Mouse (Mus musculus): ENCODE measurements around the gene Phc2. TPM values are rescaled to one million over a fixed set of nuclear protein-coding genes. Genes with fewer than 3 reads are reported as not detected.
"Not testable (repeated sequence)": the region's sequence is repeated elsewhere in the genome, so short reads cannot be mapped to it uniquely, and the experiment has no call there.

Phc2 gene
- polyA plus RNA-seq (2015; fragmentation: Nextera tagmentation; extraction: Ambion mirVana), result 7.5 and 11.0 TPM in 2 replicates

- Histone ChIP-seq H3K36me3 (ENCODE audit: control insufficient read depth, insufficient read depth) (no peaks in the 10 kb centered on the region), H3K4me1 (ENCODE audit: control insufficient read depth, insufficient read depth, low read length) (0 out of 2 replicates have a peak, but pooled peaks cover 9% of the 10 kb centered on the region), H3K4me2 (ENCODE audit: low read depth, low read length) (peak within 1 kb of the TSS; percentile 98), H3K27ac (ENCODE audit: low read length) (no peak within 1 kb of the TSS), H3K9ac (ENCODE audit: low read length) (peak within 1 kb of the TSS; percentile 65), H3K27me3 (ENCODE audit: control insufficient read depth, insufficient read depth, low read length) (peaks cover 8% of the 10 kb centered on the region; the same call in 1 of the 2 replicates), H3K4me3 (ENCODE audit: low read length) (peak within 1 kb of the TSS; percentile 63), H3K9me3 (replicated peaks; ENCODE audit: control insufficient read depth, low read length) (no peaks in the 10 kb centered on the region)
- ATAC-seq (replicated peaks; ENCODE audit: extremely low read depth, insufficient read depth, low FRiP score), result peak; percentile 96
- under 1% methylated on average over 65 of the region's 85 CpGs for WGBS
These were observed at the start of gene Phc2 for GRCm38 (mm10) chr4:128654505-128655381. Gene Phc2 (plus strand): TSS chr4:128654702.

GRCm38 (mm10) chr4:128606586-128606985 is 47.9 kb upstream of the Phc2 start:
- Histone ChIP-seq H3K27ac (ENCODE audit: low read length) (no peak overlapping the region), H3K4me2 (ENCODE audit: low read depth, low read length) (no peak overlapping the region), H3K9ac (ENCODE audit: low read length) (no peak overlapping the region), H3K4me3 (ENCODE audit: low read length) (no peak overlapping the region), H3K9me3 (replicated peaks; ENCODE audit: control insufficient read depth, low read length) (no peaks in the 10 kb centered on the region), H3K27me3 (ENCODE audit: control insufficient read depth, insufficient read depth, low read length) (no peaks in the 10 kb centered on the region), H3K4me1 (ENCODE audit: control insufficient read depth, insufficient read depth, low read length) (peaks cover 10% of the 10 kb centered on the region), H3K36me3 (ENCODE audit: control insufficient read depth, insufficient read depth) (peaks cover 5% of the 10 kb centered on the region; the same call in 1 of the 2 replicates)
- 94% methylated on average over 7 of the region's 7 CpGs for WGBS
- ATAC-seq (replicated peaks; ENCODE audit: extremely low read depth, insufficient read depth, low FRiP score), result no peak

DNA sequence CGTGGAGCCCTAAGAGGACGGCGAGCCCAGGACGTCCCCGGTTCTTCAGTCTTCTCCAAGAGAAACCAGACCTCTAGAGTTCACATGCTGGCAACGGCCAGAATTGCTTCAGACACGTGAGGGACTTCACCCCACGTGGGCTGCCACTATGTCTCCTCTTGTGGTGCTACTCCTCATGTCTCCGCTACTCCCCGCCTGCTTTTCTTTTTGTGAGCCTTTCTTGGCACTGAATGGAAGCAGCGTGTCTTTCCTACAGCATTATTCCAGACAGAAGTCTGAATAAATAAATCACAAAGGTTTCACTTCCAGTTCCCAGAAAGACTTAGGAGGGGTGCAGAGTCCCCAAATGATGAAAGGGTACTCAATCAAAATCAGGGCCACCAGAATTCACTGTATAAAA is 46.8 kb upstream of the Phc2 start:
- no peak for ATAC-seq (replicated peaks; ENCODE audit: extremely low read depth, insufficient read depth, low FRiP score)
- no peak overlapping the region for H3K9ac ChIP-seq (ENCODE audit: low read length)
- no peaks in the 10 kb centered on the region for H3K9me3 ChIP-seq (replicated peaks; ENCODE audit: control insufficient read depth, low read length)
- H3K36me3 ChIP-seq (ENCODE audit: control insufficient read depth, insufficient read depth), result peaks cover 3% of the 10 kb centered on the region; the same call in 1 of the 2 replicates
- peaks cover 10% of the 10 kb centered on the region for H3K4me1 ChIP-seq (ENCODE audit: control insufficient read depth, insufficient read depth, low read length)
- 73% methylated on average over 11 of the region's 11 CpGs for WGBS
- H3K27me3 ChIP-seq (ENCODE audit: control insufficient read depth, insufficient read depth, low read length), result no peaks in the 10 kb centered on the region
- H3K4me3 ChIP-seq (ENCODE audit: low read length), result no peak overlapping the region
- H3K4me2 ChIP-seq (ENCODE audit: low read depth, low read length), result 0 out of 2 replicates have a peak overlapping the region, but pooled peaks have one; percentile 1
- no peak overlapping the region for H3K27ac ChIP-seq (ENCODE audit: low read length)

- ATAC-seq (replicated peaks; ENCODE audit: extremely low read depth, insufficient read depth, low FRiP score), result no peak; the same call in 1 of the 2 replicates
- WGBS, result 8% methylated on average over 25 of the region's 27 CpGs
- peaks cover 10% of the 10 kb centered on the region for H3K4me1 ChIP-seq (ENCODE audit: control insufficient read depth, insufficient read depth, low read length)
- H3K27me3 ChIP-seq (ENCODE audit: control insufficient read depth, insufficient read depth, low read length), result no peaks in the 10 kb centered on the region
- H3K4me2 ChIP-seq (ENCODE audit: low read depth, low read length), result peak overlapping the region; percentile 81
- peak overlapping the region; percentile 74 for H3K4me3 ChIP-seq (ENCODE audit: low read length)
- no peaks in the 10 kb centered on the region for H3K36me3 ChIP-seq (ENCODE audit: control insufficient read depth, insufficient read depth)
- peak overlapping the region; percentile 76 for H3K9ac ChIP-seq (ENCODE audit: low read length)
- no peaks in the 10 kb centered on the region for H3K9me3 ChIP-seq (replicated peaks; ENCODE audit: control insufficient read depth, low read length)
- 0 out of 2 replicates have a peak overlapping the region, but pooled peaks have one; percentile 19 for H3K27ac ChIP-seq (ENCODE audit: low read length)
These were observed 45.1 kb upstream of the Phc2 start for GRCm38 (mm10) chr4:128609276-128609924.

DNA sequence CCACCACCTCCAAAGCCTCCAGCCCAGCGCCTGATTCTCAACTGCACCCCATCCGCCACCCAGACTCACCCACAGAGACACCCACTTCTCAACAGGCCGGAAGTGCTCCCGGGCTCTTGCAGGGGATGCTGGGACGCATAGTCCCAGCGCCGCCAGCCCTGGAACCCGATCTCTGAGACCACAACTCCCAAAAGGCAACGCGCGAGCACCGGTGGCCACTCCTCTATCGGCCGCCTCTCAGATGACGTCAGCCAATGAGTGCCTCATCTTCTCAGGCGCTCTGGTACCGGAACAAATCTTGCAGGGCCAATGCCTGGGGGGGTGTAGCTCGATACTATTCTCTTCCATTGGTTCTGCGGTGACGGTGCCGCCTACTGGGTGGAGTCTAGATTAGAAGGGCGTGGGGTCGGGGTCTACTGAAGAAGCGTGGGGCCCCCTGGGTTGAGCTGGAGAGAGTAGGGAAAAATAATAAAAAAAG is 44.5 kb upstream of the Phc2 start, which contains the start of gene Zscan20:
Gene Zscan20, minus strand, starts transcription at position 174 of the 478 bp plus-strand sequence.
- Histone ChIP-seq H3K27ac (ENCODE audit: low read length) (0 out of 2 replicates have a peak within 1 kb of the TSS, but pooled peaks have one; percentile 19), H3K9ac (ENCODE audit: low read length) (peak within 1 kb of the TSS; percentile 76), H3K36me3 (ENCODE audit: control insufficient read depth, insufficient read depth) (no peaks in the 10 kb centered on the region), H3K4me1 (ENCODE audit: control insufficient read depth, insufficient read depth, low read length) (peaks cover 10% of the 10 kb centered on the region), H3K4me3 (ENCODE audit: low read length) (peak within 1 kb of the TSS; percentile 74), H3K9me3 (replicated peaks; ENCODE audit: control insufficient read depth, low read length) (no peaks in the 10 kb centered on the region), H3K27me3 (ENCODE audit: control insufficient read depth, insufficient read depth, low read length) (no peaks in the 10 kb centered on the region), H3K4me2 (ENCODE audit: low read depth, low read length) (peak within 1 kb of the TSS; percentile 81)
- ATAC-seq (replicated peaks; ENCODE audit: extremely low read depth, insufficient read depth, low FRiP score), result peak; percentile 98
- WGBS, result under 1% methylated on average over 24 of the region's 24 CpGs

- Histone ChIP-seq H3K27ac (ENCODE audit: low read length) (0 out of 2 replicates have a peak overlapping the region, but pooled peaks have one; percentile 12), H3K4me2 (ENCODE audit: low read depth, low read length) (peak overlapping the region; percentile 81), H3K27me3 (ENCODE audit: control insufficient read depth, insufficient read depth, low read length) (peaks cover under 1% of the 10 kb centered on the region; the same call in 1 of the 2 replicates), H3K9me3 (replicated peaks; ENCODE audit: control insufficient read depth, low read length) (no peaks in the 10 kb centered on the region), H3K9ac (ENCODE audit: low read length) (no peak overlapping the region; the same call in 1 of the 2 replicates), H3K4me1 (ENCODE audit: control insufficient read depth, insufficient read depth, low read length) (peaks cover 10% of the 10 kb centered on the region), H3K4me3 (ENCODE audit: low read length) (peak overlapping the region; percentile 74; the same call in 1 of the 2 replicates), H3K36me3 (ENCODE audit: control insufficient read depth, insufficient read depth) (no peaks in the 10 kb centered on the region)
- WGBS, result 22% methylated on average over 10 of the region's 10 CpGs
- no peak for ATAC-seq (replicated peaks; ENCODE audit: extremely low read depth, insufficient read depth, low FRiP score)
These were observed 43.8 kb upstream of the Phc2 start for GRCm38 (mm10) chr4:128610706-128611105.

DNA sequence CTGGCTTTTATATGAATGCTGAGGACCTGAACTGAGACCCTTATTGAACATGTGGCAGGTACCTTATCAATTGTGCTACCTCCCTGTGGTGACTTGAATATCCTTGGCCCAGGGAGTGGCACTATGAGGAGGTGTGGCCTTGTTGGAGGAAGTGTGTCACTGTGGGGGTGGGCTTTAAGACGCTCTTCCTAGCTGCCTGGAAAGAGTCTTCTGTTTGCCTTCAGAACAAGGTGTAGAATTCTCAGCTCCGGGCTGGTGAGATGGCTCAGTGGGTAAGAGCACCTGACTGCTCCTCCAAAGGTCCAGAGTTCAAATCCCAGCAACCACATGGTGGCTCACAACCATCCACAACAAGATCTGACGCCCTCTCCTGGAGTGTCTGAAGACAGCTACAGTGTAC is 42.8 kb upstream of the Phc2 start:
- not testable (repeated sequence) for H3K27ac ChIP-seq (ENCODE audit: low read length); H3K27me3 ChIP-seq (ENCODE audit: control insufficient read depth, insufficient read depth, low read length); H3K36me3 ChIP-seq (ENCODE audit: control insufficient read depth, insufficient read depth); H3K9me3 ChIP-seq (replicated peaks; ENCODE audit: control insufficient read depth, low read length); ATAC-seq (replicated peaks; ENCODE audit: extremely low read depth, insufficient read depth, low FRiP score); H3K9ac ChIP-seq (ENCODE audit: low read length); H3K4me2 ChIP-seq (ENCODE audit: low read depth, low read length); H3K4me3 ChIP-seq (ENCODE audit: low read length)
- 67% methylated on average over 3 of the region's 3 CpGs for WGBS
- H3K4me1 ChIP-seq (ENCODE audit: control insufficient read depth, insufficient read depth, low read length), result peaks cover 10% of the 10 kb centered on the region

- ATAC-seq (replicated peaks; ENCODE audit: extremely low read depth, insufficient read depth, low FRiP score), result no peak
These were observed 41.2 kb upstream of the Phc2 start for GRCm38 (mm10) chr4:128613326-128613725.

More at GRCm38 (mm10) chr4:128613326-128613725, 41.2 kb upstream of the Phc2 start:
- Histone ChIP-seq H3K27ac (ENCODE audit: low read length) (no peak overlapping the region), H3K4me3 (ENCODE audit: low read length) (no peak overlapping the region), H3K4me2 (ENCODE audit: low read depth, low read length) (no peak overlapping the region), H3K9ac (ENCODE audit: low read length) (no peak overlapping the region), H3K36me3 (ENCODE audit: control insufficient read depth, insufficient read depth) (no peaks in the 10 kb centered on the region), H3K4me1 (ENCODE audit: control insufficient read depth, insufficient read depth, low read length) (peaks cover 11% of the 10 kb centered on the region), H3K27me3 (ENCODE audit: control insufficient read depth, insufficient read depth, low read length) (peaks cover 7% of the 10 kb centered on the region; the same call in 1 of the 2 replicates), H3K9me3 (replicated peaks; ENCODE audit: control insufficient read depth, low read length) (no peaks in the 10 kb centered on the region)
- 21% methylated on average over 8 of the region's 8 CpGs for WGBS
